In genomic region chr11:70646259-70646555, GRCm38 (mm10) we compare ENCODE assay signal across 8 mouse cellular contexts. TPM values are rescaled to one million over a fixed set of nuclear protein-coding genes. Genes with fewer than 3 reads are reported as not detected.
DNase-seq lines count a peak whose midpoint lies in the region; ATAC-seq and TF ChIP-seq lines count a peak whose summit lies in the region.

No protein-coding gene starts in this region.

- H3K4me3 ChIP-seq in heart, embryonic 14.5 days (ENCODE audit: control insufficient read depth in 1 of 2, insufficient read depth in 1 of 2, low read depth in 1 of 2, low read length in 2 of 2) = peak overlapping the region; percentile 66 to 95
- peak overlapping the region; percentile 77 for H3K4me3 ChIP-seq in intestine, embryonic 14.5 days (ENCODE audit: low read depth, low read length)
- peak overlapping the region; percentile 74 for H3K4me3 ChIP-seq in liver, postnatal 0 days (ENCODE audit: low read depth, low read length)

- H3K9me3 ChIP-seq in heart, embryonic 14.5 days (ENCODE audit: control insufficient read depth, low read length) = no peaks in the 10 kb centered on the region
- no peaks in the 10 kb centered on the region for H3K9me3 ChIP-seq in intestine, embryonic 14.5 days (ENCODE audit: control insufficient read depth, low read length)
- H3K9me3 ChIP-seq in liver, postnatal 0 days (ENCODE audit: low read length) = no peaks in the 10 kb centered on the region

- peak overlapping the region; percentile 90 for H3K4me2 ChIP-seq in heart, embryonic 14.5 days (ENCODE audit: low read length)
- peak overlapping the region; percentile 96 for H3K4me2 ChIP-seq in intestine, embryonic 14.5 days (ENCODE audit: low read length)
- H3K4me2 ChIP-seq in liver, postnatal 0 days (ENCODE audit: low read depth, low read length) = peak overlapping the region; percentile 96

- no peaks in the 10 kb centered on the region for H3K27me3 ChIP-seq in heart, embryonic 14.5 days (ENCODE audit: control insufficient read depth, insufficient read depth, low read length)
- no peaks in the 10 kb centered on the region for H3K27me3 ChIP-seq in intestine, embryonic 14.5 days (replicated peaks; ENCODE audit: control insufficient read depth, insufficient read depth, low read length)
- H3K27me3 ChIP-seq in liver, postnatal 0 days (ENCODE audit: insufficient read depth, low read length) = no peaks in the 10 kb centered on the region

- TF ChIP-seq CTCF in liver, postnatal 0 days (IDR thresholded peaks at IDR 0.05; ENCODE audit: low read depth) = no peak

- H3K27ac ChIP-seq in heart, embryonic 14.5 days (replicated peaks in 1 of 2; ENCODE audit: control insufficient read depth in 1 of 2, insufficient read depth in 1 of 2, low read depth in 2 of 2, low read length in 2 of 2) = peak overlapping the region; percentile 96 to 97
- H3K27ac ChIP-seq in intestine, embryonic 14.5 days (ENCODE audit: low read depth) = peak overlapping the region; percentile 74
- peak overlapping the region; percentile 93 for H3K27ac ChIP-seq in liver, postnatal 0 days (ENCODE audit: low read depth)

- 22% methylated on average over 3 of the region's 3 CpGs for WGBS in heart, embryonic 14.5 days
- WGBS in intestine, embryonic 14.5 days = 31% methylated on average over 3 of the region's 3 CpGs
- 16% methylated on average over 3 of the region's 3 CpGs for WGBS in liver, postnatal 0 days (ENCODE audit: insufficient replicate concordance)

- no peak for DNase-seq in heart, postnatal 36 days
- DNase-seq in cerebellum, postnatal 10 days = peak; percentile 56 to 59
- DNase-seq in intestine, embryonic 14.5 days (ENCODE audit: low spot score) = no peak
- DNase-seq in liver, postnatal 0 days = no peak
- no peak for DNase-seq in layer of hippocampus, adult 11-12 months (ENCODE audit: low spot score)
- DNase-seq in spleen, postnatal 10 days (ENCODE audit: low spot score in 2 of 2) = no peak
- no peak for DNase-seq in layer of hippocampus, postnatal 10 days (ENCODE audit: low spot score in 2 of 2)

- peaks cover 13 to 36% of the 10 kb centered on the region in 2 experiments for H3K4me1 ChIP-seq in heart, embryonic 14.5 days (ENCODE audit: control insufficient read depth in 2 of 2, insufficient read depth in 2 of 2, low read length in 2 of 2)
- H3K4me1 ChIP-seq in intestine, embryonic 14.5 days (replicated peaks; ENCODE audit: control insufficient read depth, insufficient read depth, low read length) = peaks cover 36% of the 10 kb centered on the region
- peaks cover 39% of the 10 kb centered on the region for H3K4me1 ChIP-seq in liver, postnatal 0 days (ENCODE audit: insufficient read depth)

- H3K36me3 ChIP-seq in heart, embryonic 14.5 days (ENCODE audit: control insufficient read depth, insufficient read depth, low read length) = peaks cover 64% of the 10 kb centered on the region
- H3K36me3 ChIP-seq in intestine, embryonic 14.5 days (ENCODE audit: control insufficient read depth, insufficient read depth, low read length) = peaks cover 54% of the 10 kb centered on the region
- H3K36me3 ChIP-seq in liver, postnatal 0 days (replicated peaks; ENCODE audit: insufficient read depth, low read length) = peaks cover 40% of the 10 kb centered on the region

- peak overlapping the region; percentile 99 for H3K9ac ChIP-seq in heart, embryonic 14.5 days (ENCODE audit: low read length)
- peak overlapping the region; percentile 82 for H3K9ac ChIP-seq in intestine, embryonic 14.5 days (ENCODE audit: low read length)
- H3K9ac ChIP-seq in liver, postnatal 0 days (replicated peaks) = peak overlapping the region; percentile 86

- no peak for ATAC-seq in heart, embryonic 14.5 days (ENCODE audit: insufficient number of reproducible peaks, insufficient read depth, low FRiP score, low read depth)
- no peak for ATAC-seq in intestine, embryonic 14.5 days (replicated peaks; ENCODE audit: low FRiP score, low TSS enrichment, low read depth)
- no peak for ATAC-seq in liver, postnatal 0 days

- intact Hi-C loops in heart, postnatal 36 days (cut with DNase I) = loop anchor here (10.0 kb wide), 1 partner anchor 411 kb away; the partner anchor contains the start of genes 0610010K14Rik, Gm21988 and Rnasek

- no peak for TF ChIP-seq EP300 in liver, postnatal 0 days (IDR thresholded peaks at IDR 0.05; ENCODE audit: low read depth)

RNA-seq across cellular contexts. Expression of gene Rnf167, which starts 0.8 kb away (rescaled TPM):
- 73.2 and 75.9 TPM in 2 replicates for polyA plus RNA-seq in heart, embryonic 14.5 days (2014; fragmentation: Nextera tagmentation; extraction: Ambion mirVana)
- total RNA-seq in heart, postnatal 36 days (2021) = 10 to 100 TPM; 52.5 to 57.9 TPM
- polyA plus RNA-seq in intestine, embryonic 14.5 days (2014; fragmentation: Nextera tagmentation; extraction: Ambion mirVana) = 101 and 115 TPM in 2 replicates
- 54.8 and 55.3 TPM in 2 replicates for polyA plus RNA-seq in liver, postnatal 0 days (2015; fragmentation: Nextera tagmentation; extraction: Ambion mirVana)
- total RNA-seq in layer of hippocampus, postnatal 10 days (2021) = 10 to 100 TPM; 60.3 to 61.5 TPM

RNA-seq across cellular contexts. Expression of gene Slc25a11, which starts 1.1 kb away (rescaled TPM):
- polyA plus RNA-seq in heart, embryonic 14.5 days (2014; fragmentation: Nextera tagmentation; extraction: Ambion mirVana) = 290 and 303 TPM in 2 replicates
- 100 to 1,000 TPM; 570 to 607 TPM for total RNA-seq in heart, postnatal 36 days (2021)
- polyA plus RNA-seq in intestine, embryonic 14.5 days (2014; fragmentation: Nextera tagmentation; extraction: Ambion mirVana) = 155 and 158 TPM in 2 replicates
- 140 and 143 TPM in 2 replicates for polyA plus RNA-seq in liver, postnatal 0 days (2015; fragmentation: Nextera tagmentation; extraction: Ambion mirVana)
- total RNA-seq in layer of hippocampus, postnatal 10 days (2021) = 100 to 1,000 TPM; 117 to 125 TPM

RNA-seq across cellular contexts. Expression of gene Gp1ba, which starts 7.3 kb away (rescaled TPM):
- 0.74 and 1.2 TPM in 2 replicates for polyA plus RNA-seq in heart, embryonic 14.5 days (2014; fragmentation: Nextera tagmentation; extraction: Ambion mirVana)
- total RNA-seq in heart, postnatal 36 days (2021) = under 1 TPM; 0.16 to 0.17 TPM
- 0.26 and 0.37 TPM in 2 replicates for polyA plus RNA-seq in intestine, embryonic 14.5 days (2014; fragmentation: Nextera tagmentation; extraction: Ambion mirVana)
- 3.5 and 4.1 TPM in 2 replicates for polyA plus RNA-seq in liver, postnatal 0 days (2015; fragmentation: Nextera tagmentation; extraction: Ambion mirVana)
- not detected for total RNA-seq in layer of hippocampus, postnatal 10 days (2021)

RNA-seq across cellular contexts. Expression of gene Pfn1, which starts 8.2 kb away (rescaled TPM):
- polyA plus RNA-seq in heart, embryonic 14.5 days (2014; fragmentation: Nextera tagmentation; extraction: Ambion mirVana) = 1,353 and 1,384 TPM in 2 replicates
- 100 to 1,000 TPM; 283 to 296 TPM for total RNA-seq in heart, postnatal 36 days (2021)
- 2,271 and 2,344 TPM in 2 replicates for polyA plus RNA-seq in intestine, embryonic 14.5 days (2014; fragmentation: Nextera tagmentation; extraction: Ambion mirVana)
- 918 and 940 TPM in 2 replicates for polyA plus RNA-seq in liver, postnatal 0 days (2015; fragmentation: Nextera tagmentation; extraction: Ambion mirVana)
- total RNA-seq in layer of hippocampus, postnatal 10 days (2021) = 100 to 1,000 TPM; 364 to 371 TPM

RNA-seq across cellular contexts. Expression of gene Eno3, which starts 10.8 kb away (rescaled TPM):
- 468 and 495 TPM in 2 replicates for polyA plus RNA-seq in heart, embryonic 14.5 days (2014; fragmentation: Nextera tagmentation; extraction: Ambion mirVana)
- total RNA-seq in heart, postnatal 36 days (2021) = 1,000 to 10,000 TPM; 1,887 to 1,957 TPM
- polyA plus RNA-seq in intestine, embryonic 14.5 days (2014; fragmentation: Nextera tagmentation; extraction: Ambion mirVana) = 13.5 and 16.3 TPM in 2 replicates
- polyA plus RNA-seq in liver, postnatal 0 days (2015; fragmentation: Nextera tagmentation; extraction: Ambion mirVana) = 4.0 and 21.3 TPM in 2 replicates
- 10 to 100 TPM in 1 of 2 experiments, 1 to 10 TPM in 1; 5.1 to 10.5 TPM for total RNA-seq in layer of hippocampus, postnatal 10 days (2021)

Comparison
In these comparisons a context has a peak if more than half of its experiments do, and no peak if none do; other contexts are left out.
1. DNase-seq: peak in cerebellum, postnatal 10 days (2 of 2); none in heart, postnatal 36 days (0 of 2), intestine, embryonic 14.5 days (single experiment), liver, postnatal 0 days (single experiment), layer of hippocampus, adult 11-12 months (single experiment), spleen, postnatal 10 days (0 of 2) and layer of hippocampus, postnatal 10 days (0 of 2).
2. Peak in every context shown above with its lines, with median percentiles within 50 percentile points of each other: H3K27ac ChIP-seq, H3K4me2 ChIP-seq, H3K4me3 ChIP-seq and H3K9ac ChIP-seq.